Mouse (Mus musculus): ENCODE measurements at regions not wholly inside any gene's neighbourhood (a gene's known extent, or its start where the extent isn't known, plus 50 kb on each side); places are given as distances from the start of the nearest gene placed in this dataset.
A peak's percentile ranks its signal among the peaks of the same experiment; 100 is the strongest.

DNA sequence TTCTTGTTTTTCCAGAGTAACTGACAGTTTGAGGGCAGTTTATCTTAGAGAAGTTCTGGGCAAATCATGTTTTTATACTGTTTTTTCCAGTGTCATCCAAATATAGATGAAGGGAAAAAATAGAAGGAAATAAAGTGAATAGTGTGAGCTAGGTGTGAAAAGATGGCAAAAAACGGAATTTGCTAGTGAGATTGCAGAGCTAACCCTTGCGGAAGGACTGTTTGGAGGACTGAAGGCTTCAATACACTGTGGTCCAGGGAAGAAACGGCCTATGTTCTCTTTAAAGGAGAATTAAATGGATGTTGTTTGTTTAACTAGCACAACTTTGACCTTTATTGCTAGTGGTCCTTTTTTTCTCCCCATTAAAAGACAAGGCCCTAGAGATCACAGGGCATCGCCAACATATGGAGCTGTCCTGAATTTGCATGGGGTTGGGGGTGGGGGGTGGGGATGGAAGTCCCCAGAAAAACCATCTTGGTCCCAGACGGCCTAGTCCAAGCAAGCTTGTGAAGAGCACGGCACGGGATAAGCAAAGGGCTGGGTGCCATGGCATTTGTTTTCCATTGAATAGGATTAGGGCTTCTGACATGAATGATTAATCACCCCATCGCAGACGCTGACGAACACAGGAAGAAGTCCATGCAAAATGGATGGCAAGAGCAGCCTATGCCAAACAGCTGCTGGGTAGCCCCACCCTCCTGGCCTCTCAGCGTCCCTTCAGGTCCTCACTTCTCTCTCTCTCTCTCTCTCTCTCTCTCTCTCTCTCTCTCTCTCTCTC, 480.0 kb downstream of the Nuf2 start:
- DNase-seq (ENCODE audit: low spot score in 2 of 2) = peak in 1 of 2 experiments; percentile 3

DNA sequence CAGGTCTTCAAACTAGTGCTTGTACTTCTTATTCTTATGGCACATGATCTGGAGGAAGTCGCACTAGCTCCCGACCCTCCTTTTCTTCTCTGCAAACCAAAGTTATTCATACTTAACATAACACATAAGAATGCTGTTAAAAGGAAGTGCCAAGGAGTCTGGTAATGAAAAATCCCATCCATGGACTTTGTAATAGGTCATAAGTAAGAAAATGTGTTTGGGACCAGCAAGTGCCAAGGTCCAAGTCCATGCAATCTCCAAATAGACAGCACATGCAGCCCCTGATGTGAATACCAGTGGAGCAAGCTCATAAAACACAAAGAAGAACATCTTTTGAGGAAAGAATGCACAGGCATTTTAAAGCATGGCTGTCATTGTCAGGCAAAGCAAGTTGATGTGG, 481.4 kb downstream of the Nuf2 start:
- DNase-seq (ENCODE audit: low spot score in 2 of 2) = no peak

DNA sequence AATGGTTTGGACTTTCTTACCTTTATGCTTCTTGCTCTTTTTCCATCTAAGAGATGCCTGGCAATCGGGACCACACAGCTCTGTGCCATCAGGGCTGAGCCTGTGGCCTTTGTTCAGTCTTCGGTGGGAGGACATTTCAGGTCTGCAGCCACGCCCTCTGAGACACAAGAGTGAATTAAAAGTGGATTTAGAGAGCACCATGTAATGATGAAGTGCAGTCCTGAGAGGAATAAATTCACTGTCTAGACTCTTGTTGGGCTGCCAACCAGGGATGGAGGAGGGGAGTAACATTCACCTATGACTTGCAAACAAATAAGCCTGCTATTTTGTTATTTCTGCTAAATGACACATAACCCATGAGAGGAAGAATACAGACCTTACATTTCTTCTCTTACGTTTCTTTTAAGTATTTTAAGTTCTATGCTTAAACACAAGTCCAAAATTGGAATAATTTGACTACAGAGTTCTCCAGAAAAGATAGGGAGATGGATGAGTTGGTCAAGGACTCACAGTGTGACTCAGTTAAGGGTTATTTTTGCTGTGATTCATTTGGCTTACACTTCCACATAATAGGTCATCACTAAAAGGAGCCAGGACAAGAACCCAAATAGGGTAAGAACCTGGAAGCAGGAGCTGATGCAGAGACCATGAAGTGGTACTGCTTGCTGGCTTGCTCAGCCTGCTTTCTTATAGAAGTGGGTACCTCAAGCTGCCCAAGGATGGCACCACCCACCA, 484.3 kb downstream of the Nuf2 start:
- no peak for DNase-seq (ENCODE audit: low spot score in 2 of 2)

DNA sequence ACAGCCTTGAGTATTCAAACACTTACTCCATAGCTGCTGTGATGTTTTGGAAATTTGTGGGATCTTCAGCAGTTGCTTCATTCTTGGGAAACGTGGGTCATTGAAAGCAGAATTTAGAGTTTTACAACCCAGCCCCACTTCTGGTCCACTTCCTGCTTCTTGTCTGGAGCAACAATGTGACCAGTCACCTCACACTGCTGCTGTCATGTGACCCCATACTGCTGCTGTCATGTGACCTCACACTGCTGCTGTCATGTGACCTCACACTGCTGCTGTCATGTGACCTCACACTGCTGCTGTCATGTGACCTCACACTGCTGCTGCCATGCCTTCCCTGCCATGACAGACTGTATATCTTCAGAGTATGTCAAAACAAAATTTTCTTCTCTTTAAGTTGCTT, 497.7 kb downstream of the Nuf2 start:
- DNase-seq (ENCODE audit: low spot score in 2 of 2) = no peak

DNA sequence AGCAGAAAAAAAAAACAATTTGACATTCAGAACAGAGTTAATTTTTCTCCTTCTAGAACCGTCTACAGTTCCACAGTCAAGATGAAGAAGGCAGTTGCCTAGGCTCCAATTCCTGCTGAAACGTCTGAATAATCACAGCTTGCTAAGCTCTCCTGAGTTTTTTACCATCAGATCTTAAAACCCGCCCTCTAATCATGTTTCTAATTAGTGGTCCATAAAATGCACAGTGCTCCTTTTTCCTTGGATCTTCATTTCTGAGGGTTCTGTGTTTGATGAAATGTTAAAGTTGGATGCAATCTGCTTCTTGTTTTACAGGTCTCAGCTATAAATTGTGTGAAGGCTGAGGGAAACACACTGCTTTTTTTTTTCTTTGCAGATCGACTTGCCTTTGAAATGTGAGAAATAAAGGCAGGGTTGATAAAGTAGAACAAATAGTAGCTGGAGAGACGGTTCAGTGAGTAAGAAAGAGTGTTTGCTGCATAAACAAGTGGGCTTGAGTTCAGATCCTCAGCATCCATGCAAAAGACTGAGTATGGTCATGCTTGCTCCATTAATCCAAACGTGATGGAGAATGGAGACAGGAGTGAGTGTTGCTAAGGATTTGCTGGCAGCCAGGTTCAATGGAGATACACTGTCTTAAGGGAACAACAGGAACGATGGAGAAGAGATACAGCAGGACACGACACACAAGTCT, 499.3 kb downstream of the Nuf2 start:
- no peak for DNase-seq (ENCODE audit: low spot score in 2 of 2)

DNA sequence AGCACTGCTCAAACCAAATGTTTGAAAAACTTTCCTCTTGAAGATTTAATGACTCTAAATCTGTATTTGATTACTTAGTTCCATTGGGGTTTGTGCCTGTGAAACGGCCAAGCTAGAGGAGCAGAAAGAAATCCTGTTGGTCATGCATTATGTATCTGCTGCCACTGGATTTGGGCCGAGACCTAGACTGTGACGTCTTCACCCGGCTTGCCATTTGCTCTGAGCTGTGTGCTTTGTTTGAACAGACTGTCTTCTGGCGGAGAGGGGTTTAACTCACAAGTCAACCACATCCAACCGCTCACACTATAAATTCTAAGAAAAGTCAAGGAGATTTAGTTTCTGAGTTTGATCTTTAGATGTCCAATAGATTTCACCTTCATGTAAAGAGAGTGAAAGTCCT, 503.6 kb downstream of the Nuf2 start:
- DNase-seq (ENCODE audit: low spot score in 2 of 2) = no peak

DNA sequence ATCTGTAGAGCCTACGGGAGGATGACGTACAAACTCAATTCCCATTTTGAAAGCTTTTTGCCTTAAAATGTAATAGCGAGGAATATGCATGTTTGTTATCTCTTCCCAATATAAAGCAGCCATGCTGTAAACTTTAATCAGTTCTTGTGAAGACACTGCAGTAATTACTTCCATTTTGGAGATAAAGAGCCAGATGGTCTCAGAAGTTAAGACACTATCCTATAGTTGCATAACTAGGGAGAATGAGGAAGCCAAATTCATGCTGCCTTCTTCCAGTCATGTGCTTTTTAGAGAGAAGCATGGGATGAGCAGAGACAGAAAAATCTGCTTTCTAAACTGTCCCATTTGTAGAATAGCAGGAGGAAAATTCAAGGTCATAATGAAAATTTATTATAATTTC, 504.0 kb downstream of the Nuf2 start:
- DNase-seq (ENCODE audit: low spot score in 2 of 2) = no peak

DNA sequence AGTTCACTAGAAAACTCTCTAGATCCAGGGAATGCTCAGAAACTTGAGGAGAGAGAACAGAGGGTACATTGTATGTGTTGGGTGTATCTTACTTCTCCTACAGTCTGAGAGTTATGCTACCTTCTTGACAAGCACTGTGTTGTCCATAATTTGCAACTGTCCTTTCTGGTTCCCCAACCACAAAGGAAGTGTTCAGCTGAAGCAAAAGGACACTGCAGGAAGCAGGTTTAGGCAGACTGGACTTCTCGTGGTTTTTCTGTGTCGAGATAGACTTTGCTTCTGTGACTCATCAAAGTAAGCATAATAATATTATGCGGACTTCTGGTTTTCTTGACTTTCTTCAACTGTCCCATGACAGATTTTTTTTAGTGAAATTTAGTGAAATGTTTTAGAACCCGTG, 506.7 kb downstream of the Nuf2 start:
- no peak for DNase-seq (ENCODE audit: low spot score in 2 of 2)

DNA sequence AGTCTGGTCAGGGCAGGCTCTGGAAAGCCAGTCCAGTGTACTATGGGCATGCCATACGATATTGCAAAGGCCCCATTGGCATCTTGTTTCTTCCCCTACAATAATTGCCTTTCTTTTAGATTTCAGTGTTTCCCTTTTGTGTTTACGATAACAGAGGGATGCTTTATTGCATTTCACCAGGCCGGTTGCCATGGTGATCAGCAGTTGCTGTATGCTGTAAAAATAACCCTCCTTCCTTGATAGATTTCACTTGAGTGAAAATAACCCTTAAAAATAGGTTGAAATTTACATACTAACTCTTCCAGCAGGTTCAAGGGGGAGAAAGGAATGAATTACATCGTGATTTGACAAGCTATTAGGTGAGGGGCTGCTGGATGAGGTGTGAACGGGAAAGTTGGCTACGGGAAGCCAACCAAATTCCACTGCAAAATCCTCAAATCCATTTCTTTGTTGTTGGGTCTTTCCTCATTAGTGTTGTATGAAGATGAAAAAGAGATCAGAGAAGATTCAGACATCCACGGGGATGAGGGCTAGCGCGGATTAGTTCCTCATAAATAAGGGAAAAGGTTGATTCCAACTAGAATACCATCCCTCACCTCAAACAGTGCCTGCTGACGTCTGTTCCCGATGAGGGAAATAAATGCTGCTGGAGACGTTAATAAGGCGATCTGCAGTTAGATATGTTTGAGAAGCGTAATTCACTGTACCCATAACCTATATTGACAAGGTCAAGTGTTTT, 539.6 kb downstream of the Nuf2 start:
- no peak for DNase-seq (ENCODE audit: low spot score in 2 of 2)

DNA sequence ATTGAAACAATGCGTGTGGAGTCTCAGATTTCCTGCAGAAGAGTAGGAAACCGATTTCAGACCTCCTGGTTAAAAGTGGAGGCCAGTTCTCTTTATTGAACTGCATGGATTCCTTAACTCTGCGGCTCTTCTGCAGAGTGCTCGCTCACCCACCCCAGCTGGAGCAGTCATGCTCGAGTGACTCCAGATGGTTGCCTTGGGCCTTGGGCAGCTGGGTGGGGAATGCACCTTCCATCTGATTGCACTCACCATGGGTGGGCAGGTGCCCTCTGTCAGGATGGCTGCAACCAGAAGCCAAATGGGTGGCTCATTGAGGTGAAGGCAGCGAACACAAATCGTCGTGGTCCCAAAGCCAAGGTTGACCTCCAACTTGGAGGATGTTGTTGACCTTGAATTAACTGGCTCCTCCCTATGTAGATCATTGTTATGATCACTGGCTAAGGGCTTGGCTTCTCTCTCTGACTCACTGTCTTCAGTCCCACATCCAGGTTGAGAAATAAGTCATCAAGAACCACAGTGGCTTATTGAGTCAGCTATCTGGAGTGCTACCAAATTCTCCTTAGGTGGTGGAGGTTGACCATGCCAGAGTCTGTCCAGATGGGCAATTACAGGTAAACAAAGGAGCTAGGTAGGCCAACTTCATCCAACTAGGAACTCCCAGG, 543.1 kb upstream of the Pbx1 start:
- peak in 1 of 2 experiments; percentile 25 for DNase-seq (ENCODE audit: low spot score in 2 of 2)

DNA sequence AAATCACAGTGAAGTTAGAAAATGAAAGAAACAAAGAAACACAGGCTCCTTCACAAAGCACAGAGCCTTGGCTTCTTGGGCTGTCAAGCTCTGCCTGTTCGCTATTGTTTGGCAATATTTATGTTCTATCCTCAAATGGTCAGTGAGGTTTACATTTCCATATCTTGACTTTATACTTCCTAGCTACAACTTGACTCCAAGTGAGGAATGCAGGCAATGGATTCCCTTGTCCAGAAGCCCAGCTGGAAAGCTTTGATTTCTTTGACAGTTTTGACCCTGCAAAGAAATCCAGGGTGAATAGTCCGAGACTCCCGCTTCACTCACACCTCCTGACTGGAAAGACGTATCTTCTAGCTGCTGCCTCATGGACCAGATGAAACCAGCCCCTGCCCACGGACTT, 537.3 kb upstream of the Pbx1 start:
- no peak for DNase-seq (ENCODE audit: low spot score in 2 of 2)

DNA sequence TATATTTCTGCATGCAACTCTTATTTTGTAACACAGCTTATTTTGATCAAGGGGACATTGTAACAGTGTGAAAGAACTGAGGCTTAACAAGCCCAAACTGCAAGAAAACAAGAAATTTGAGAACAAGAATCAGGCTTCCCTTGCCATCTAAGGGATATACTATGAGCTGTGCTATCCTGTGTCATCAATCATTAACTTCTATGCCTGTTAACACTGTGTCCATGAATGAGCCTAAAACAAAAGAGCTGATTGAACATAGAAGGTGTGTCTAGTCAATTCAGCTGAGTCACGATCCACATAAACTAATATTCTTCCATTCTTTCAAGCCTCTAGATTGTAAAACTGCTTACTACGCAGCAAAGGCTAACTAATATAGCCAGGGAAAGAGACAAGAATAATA, 535.3 kb upstream of the Pbx1 start:
- DNase-seq (ENCODE audit: low spot score in 2 of 2) = no peak

DNA sequence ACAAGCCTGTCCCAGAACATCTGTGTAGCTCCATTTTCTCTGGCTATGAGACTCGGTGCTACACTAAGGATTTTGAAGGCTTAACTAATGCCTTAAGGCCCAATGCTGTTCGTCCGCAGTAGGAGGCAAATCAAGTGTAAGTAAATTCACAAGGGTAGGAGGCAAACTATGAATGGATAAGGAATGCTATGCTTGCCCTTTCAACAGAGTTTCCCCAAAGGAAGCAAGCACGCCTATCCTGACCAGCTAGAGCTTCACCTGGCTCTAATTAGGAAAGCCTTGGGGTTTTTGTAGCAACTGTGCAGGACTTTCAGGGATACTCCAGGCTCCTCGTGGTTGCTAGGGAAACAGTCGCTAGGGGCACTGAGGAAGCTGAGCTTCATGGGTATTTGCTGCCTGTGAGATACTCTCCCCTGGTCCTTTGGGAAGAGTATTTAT, 532.4 kb upstream of the Pbx1 start:
- no peak for DNase-seq (ENCODE audit: low spot score in 2 of 2)

DNA sequence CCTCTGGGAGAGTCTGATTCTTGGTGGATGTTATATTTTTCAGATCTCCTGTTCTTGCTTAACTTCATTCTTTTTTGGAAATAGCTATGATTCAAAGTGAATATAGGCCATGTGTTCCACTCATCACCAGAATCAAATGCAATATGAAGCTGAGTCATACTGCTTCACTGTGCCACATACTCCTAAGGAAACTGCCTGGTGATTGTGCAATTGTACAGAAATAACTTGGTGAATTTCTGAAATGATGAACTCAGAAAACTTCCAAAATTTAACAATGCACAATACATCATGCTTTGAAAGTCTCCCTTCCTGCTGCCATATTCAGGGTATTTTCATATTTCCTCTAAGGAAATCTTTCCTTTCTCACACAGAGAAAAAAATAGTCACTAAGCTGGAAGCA, 518.9 kb upstream of the Pbx1 start:
- DNase-seq (ENCODE audit: low spot score in 2 of 2) = no peak

DNA sequence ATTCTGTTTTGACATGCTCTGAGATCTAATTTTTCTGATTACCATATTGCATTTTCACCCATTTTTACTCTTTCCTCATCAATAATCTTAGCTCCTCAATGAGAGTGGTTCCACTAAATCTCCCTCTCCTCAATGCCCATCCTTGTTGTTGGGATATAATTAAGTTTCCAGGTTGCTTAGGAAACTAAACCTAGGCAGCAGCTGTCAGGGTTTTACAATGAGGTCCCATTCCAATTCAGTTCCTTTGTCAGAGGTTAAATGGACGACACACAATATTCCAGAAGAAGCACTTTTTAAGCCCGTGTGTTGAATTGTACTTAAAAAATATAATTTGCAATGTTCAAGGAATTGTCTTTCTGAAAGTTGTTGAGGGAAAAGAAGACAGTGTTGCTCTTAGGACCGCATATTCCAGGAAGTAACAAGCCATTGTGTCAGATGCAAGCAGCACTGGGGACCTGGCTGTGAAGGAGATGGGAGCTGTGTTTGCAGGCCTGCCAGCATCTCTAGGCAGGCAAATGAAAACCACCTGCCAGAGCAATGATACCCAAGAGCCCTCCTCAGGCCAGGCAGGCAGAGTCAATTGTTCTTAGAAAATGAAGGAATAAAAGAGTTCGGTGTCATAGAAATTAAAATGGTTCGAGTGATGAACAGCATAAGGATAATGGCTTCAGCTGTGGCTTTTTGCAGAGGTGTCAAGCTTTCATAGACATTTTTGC, 492.2 kb upstream of the Pbx1 start:
- DNase-seq (ENCODE audit: low spot score in 2 of 2) = peak in 1 of 2 experiments; percentile 1

DNA sequence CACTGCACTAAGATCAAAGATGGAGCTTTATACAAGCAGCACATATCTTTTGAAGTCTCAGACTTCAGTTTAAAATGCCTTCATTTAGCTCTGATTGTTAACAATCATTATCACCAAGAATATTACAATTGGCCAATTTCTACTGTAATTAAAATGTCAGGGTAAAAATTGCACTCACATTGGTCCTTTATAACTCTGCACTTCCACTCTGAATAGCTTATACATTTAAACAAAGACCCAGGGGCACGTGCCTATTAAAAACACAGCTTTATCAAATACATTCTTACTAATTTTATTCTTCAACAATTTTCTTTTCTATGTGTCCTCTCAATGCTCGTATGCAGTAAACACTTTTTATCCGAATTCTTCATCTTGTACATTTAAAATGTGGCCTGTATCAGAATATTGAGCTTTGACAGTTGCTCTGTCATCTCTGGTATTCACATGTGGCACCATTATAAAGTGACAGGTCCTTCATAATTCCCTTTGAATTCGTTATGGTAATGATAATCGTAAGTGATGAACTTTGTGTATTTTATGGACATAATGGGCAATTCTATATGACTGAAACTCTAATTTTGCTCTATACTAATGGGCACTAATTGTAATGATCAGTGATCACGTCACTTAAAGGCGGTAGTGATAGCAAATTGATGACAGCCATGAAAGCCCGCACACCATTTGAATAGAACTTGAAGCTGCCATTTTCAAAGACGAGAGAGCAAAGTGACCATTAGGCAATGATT, 486.4 kb upstream of the Pbx1 start:
- DNase-seq (ENCODE audit: low spot score in 2 of 2) = no peak

DNA sequence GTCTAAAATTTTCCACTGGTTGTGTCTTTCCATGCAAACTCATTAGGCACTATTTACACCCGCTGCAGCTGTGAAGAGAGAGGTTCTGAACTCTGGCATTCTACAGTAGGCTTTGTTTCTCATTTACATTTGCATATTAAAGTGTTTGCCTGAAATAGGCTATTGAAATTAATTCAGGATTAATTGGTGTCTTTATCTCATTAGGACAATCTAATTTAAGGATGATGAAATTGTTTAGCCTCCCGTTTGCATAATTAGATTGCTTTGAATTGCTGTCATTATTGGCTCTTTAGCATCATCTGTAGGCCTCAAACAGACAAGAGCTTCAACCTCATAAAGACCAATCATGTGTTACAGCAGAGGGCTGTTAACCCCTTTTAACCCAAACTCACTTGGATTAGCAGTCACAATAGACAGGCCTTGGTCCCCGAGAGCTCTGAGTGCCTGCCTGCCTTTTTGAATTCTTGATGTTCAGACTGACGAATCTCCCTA, 476.7 kb upstream of the Pbx1 start:
- no peak for DNase-seq (ENCODE audit: low spot score in 2 of 2)

DNA sequence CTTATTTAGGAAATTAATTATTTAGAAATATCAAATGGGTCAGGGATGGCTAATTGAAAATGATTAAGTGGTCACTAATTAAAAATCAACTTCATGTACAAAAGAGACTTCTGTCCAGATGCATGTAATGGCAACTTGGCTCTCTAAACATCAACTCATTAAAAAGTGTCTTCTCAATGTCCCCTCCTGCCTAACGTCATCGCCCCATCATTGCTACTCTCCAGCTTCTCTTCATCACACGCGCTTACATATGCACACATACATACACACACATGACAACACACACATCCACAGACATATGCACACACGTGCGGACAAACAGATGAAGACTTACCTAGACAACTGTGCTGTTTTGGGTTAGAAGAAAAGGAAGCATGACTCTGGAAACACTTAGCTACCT, 476.1 kb upstream of the Pbx1 start:
- no peak for DNase-seq (ENCODE audit: low spot score in 2 of 2)

DNA sequence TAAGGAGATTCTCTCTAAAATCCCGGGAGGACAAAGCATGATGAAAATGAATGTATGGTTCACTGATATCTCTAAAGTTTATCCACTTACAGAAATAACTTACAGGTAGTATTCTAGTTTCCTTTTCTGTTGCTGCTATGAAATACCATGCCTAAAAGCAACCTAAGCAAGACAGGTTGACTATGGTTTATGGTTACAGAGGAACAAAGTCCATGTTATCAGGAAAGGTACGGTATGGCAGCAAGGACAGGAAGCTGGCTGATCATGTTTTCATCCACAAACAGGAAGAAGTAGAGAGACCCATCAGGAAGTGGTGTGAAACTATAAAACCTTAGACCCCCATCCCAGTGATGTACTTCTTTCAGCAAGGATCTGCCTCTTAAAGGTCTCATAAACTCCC, 466.4 kb upstream of the Pbx1 start:
- DNase-seq (ENCODE audit: low spot score in 2 of 2) = no peak

DNA sequence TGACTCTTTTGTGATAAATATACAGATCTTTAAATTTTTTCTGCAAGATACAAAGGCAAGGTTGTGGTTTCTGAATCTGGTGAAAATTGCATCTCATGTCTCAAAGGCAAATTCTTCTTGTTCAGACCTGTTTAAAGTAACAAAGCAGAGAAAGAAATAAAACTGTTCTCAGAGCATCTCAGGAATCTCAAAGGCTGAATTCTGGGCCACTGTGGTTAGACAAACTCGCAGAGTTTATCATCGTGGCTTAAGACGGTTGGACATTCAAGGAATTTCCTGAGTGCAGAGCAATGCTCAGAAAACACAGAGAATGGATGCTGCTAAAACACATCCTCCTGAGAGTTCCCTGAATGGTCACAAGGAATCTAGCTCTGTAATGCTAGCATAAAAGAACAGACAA, 429.5 kb upstream of the Pbx1 start:
- no peak for DNase-seq (ENCODE audit: low spot score in 2 of 2)

Data from cerebellum, postnatal 4 days (tissue).